In genomic region chr2:71673087-71673920, GRCm38 (mm10) we compare ENCODE assay signal across 8 mouse cellular contexts.
DNase-seq lines count a peak whose midpoint lies in the region; ATAC-seq and TF ChIP-seq lines count a peak whose summit lies in the region.

No protein-coding gene starts in this region.

- peak overlapping the region; percentile 44 for H3K27ac ChIP-seq in embryonic facial prominence, embryonic 14.5 days (replicated peaks; ENCODE audit: low read depth, low read length)
- H3K27ac ChIP-seq in limb, embryonic 15.5 days, result peak overlapping the region; percentile 65
- H3K27ac ChIP-seq in small intestine, adult 2 months (ENCODE audit: insufficient read depth, low read depth, low read length), result peak overlapping the region; percentile 61

- ATAC-seq in embryonic facial prominence, embryonic 14.5 days (ENCODE audit: low read depth), result peak; percentile 47; the same call in 1 of the 2 replicates
- ATAC-seq in limb, embryonic 15.5 days (ENCODE audit: insufficient number of reproducible peaks, low FRiP score, low TSS enrichment, low read depth), result peak; percentile 58
- no peak for ATAC-seq in CD4-positive, CD25-positive, alpha-beta regulatory T cell, adult 4 months

- TF ChIP-seq POLR2A in small intestine, adult 2 months (IDR thresholded peaks at IDR 0.05; ENCODE audit: low read depth, low read length), result no peak

- no peak overlapping the region for H3K9ac ChIP-seq in embryonic facial prominence, embryonic 14.5 days (ENCODE audit: low read depth, low read length)
- H3K9ac ChIP-seq in limb, embryonic 15.5 days, result no peak overlapping the region

- no peaks in the 10 kb centered on the region for H3K9me3 ChIP-seq in embryonic facial prominence, embryonic 14.5 days (ENCODE audit: control insufficient read depth, low read length)
- H3K9me3 ChIP-seq in limb, embryonic 15.5 days, result no peaks in the 10 kb centered on the region

- DNase-seq in adrenal gland, adult 8-10 months, result peak; percentile 69
- DNase-seq in embryonic facial prominence, embryonic 14.5 days (ENCODE audit: low spot score), result peak; percentile 56
- peak; percentile 76 to 77 for DNase-seq in heart, postnatal 36 days
- no peak for DNase-seq in layer of hippocampus, postnatal 36 days
- no peak for DNase-seq in left cerebral cortex, postnatal 36 days (ENCODE audit: low spot score in 2 of 2)

- no peaks in the 10 kb centered on the region for H3K27me3 ChIP-seq in embryonic facial prominence, embryonic 14.5 days (replicated peaks; ENCODE audit: control insufficient read depth, insufficient read depth, low read length)
- no peaks in the 10 kb centered on the region for H3K27me3 ChIP-seq in limb, embryonic 15.5 days
- no peaks in the 10 kb centered on the region for H3K27me3 ChIP-seq in small intestine, adult 2 months (ENCODE audit: control insufficient read depth, insufficient read depth, low read length)

- H3K36me3 ChIP-seq in embryonic facial prominence, embryonic 14.5 days (ENCODE audit: control insufficient read depth, insufficient read depth, low read length), result no peaks in the 10 kb centered on the region
- no peaks in the 10 kb centered on the region for H3K36me3 ChIP-seq in limb, embryonic 15.5 days
- no peaks in the 10 kb centered on the region for H3K36me3 ChIP-seq in small intestine, adult 2 months (ENCODE audit: control insufficient read depth, insufficient read depth, low read length)

- TF ChIP-seq CTCF in small intestine, adult 2 months (IDR thresholded peaks at IDR 0.05; ENCODE audit: extremely low read depth, insufficient read length, insufficient replicate concordance, low read depth, low read length), result no peak

- intact Hi-C loops in heart, postnatal 36 days (cut with DNase I), result loop anchor here (2.0 to 5.0 kb wide), 4 partner anchors 37 to 139 kb away; no protein-coding TSS in a partner anchor
- intact Hi-C loops in left cerebral cortex, postnatal 36 days (cut with DNase I), result no loop called here

- H3K4me3 ChIP-seq in embryonic facial prominence, embryonic 14.5 days (ENCODE audit: low read depth, low read length), result no peak overlapping the region
- no peak overlapping the region for H3K4me3 ChIP-seq in limb, embryonic 15.5 days
- no peak overlapping the region for H3K4me3 ChIP-seq in small intestine, adult 2 months (ENCODE audit: low read depth, low read length)

- peaks cover 9% of the 10 kb centered on the region; the same call in 1 of the 2 replicates for H3K4me1 ChIP-seq in embryonic facial prominence, embryonic 14.5 days (ENCODE audit: control insufficient read depth, insufficient read depth, low read length)
- H3K4me1 ChIP-seq in limb, embryonic 15.5 days, result peaks cover 20% of the 10 kb centered on the region
- H3K4me1 ChIP-seq in small intestine, adult 2 months (ENCODE audit: control insufficient read depth, insufficient read depth, insufficient read length, low read length), result no peaks in the 10 kb centered on the region

- 39% methylated on average over 17 of the region's 18 CpGs for WGBS in embryonic facial prominence, embryonic 14.5 days
- WGBS in limb, embryonic 15.5 days, result 56% methylated on average over 18 of the region's 18 CpGs
- 78% methylated on average over 18 of the region's 18 CpGs for WGBS in small intestine, adult 2 months

- no peak overlapping the region for H3K4me2 ChIP-seq in embryonic facial prominence, embryonic 14.5 days (ENCODE audit: low read depth, low read length)
- no peak overlapping the region for H3K4me2 ChIP-seq in limb, embryonic 15.5 days

Comparison
In these comparisons a context has a peak if more than half of its experiments do, and no peak if none do; other contexts are left out.
1. DNase-seq: peak in adrenal gland, adult 8-10 months (single experiment), embryonic facial prominence, embryonic 14.5 days (single experiment) and heart, postnatal 36 days (2 of 2); none in layer of hippocampus, postnatal 36 days (0 of 2) and left cerebral cortex, postnatal 36 days (0 of 2).
2. Peak in every context shown above with its lines, with median percentiles within 50 percentile points of each other: H3K27ac ChIP-seq.